Comparison of ENCODE assay signal across 8 mouse cellular contexts in genomic region chr1:92935977-92936376, GRCm38 (mm10). TPM values are rescaled to one million over a fixed set of nuclear protein-coding genes. Genes with fewer than 3 reads are reported as not detected.
A peak's percentile ranks its signal among the peaks of the same experiment; 100 is the strongest.
DNase-seq lines count a peak whose midpoint lies in the region; ATAC-seq lines count a peak whose summit lies in the region.

No protein-coding gene starts in this region.

- no peaks in the 10 kb centered on the region for H3K27me3 ChIP-seq in heart, embryonic 16.5 days (ENCODE audit: control insufficient read depth, insufficient read depth, low read length)
- no peaks in the 10 kb centered on the region for H3K27me3 ChIP-seq in hindbrain, embryonic 16.5 days (replicated peaks; ENCODE audit: control insufficient read depth, insufficient read depth, low read length)
- no peaks in the 10 kb centered on the region for H3K27me3 ChIP-seq in midbrain, embryonic 13.5 days

- H3K4me3 ChIP-seq in heart, embryonic 16.5 days (ENCODE audit: low read length) = peak overlapping the region; percentile 93
- peak overlapping the region; percentile 89 for H3K4me3 ChIP-seq in hindbrain, embryonic 16.5 days (ENCODE audit: low read length)
- peak overlapping the region; percentile 91 for H3K4me3 ChIP-seq in midbrain, embryonic 13.5 days (replicated peaks)

- peaks cover 20% of the 10 kb centered on the region for H3K4me1 ChIP-seq in heart, embryonic 16.5 days (ENCODE audit: control insufficient read depth, insufficient read depth, low read length)
- H3K4me1 ChIP-seq in hindbrain, embryonic 16.5 days (ENCODE audit: control insufficient read depth, insufficient read depth, low read depth, low read length) = peaks cover 23% of the 10 kb centered on the region
- peaks cover 33% of the 10 kb centered on the region for H3K4me1 ChIP-seq in midbrain, embryonic 13.5 days (replicated peaks)

- H3K36me3 ChIP-seq in heart, embryonic 16.5 days (ENCODE audit: control insufficient read depth, insufficient read depth) = peaks cover 19% of the 10 kb centered on the region
- H3K36me3 ChIP-seq in hindbrain, embryonic 16.5 days (ENCODE audit: control insufficient read depth, insufficient read depth, low read length) = peaks cover 24% of the 10 kb centered on the region
- H3K36me3 ChIP-seq in midbrain, embryonic 13.5 days = peaks cover 31% of the 10 kb centered on the region

- peaks cover 7% of the 10 kb centered on the region; the same call in 1 of the 2 replicates for H3K9me3 ChIP-seq in heart, embryonic 16.5 days (replicated peaks; ENCODE audit: control insufficient read depth, low read length)
- no peaks in the 10 kb centered on the region for H3K9me3 ChIP-seq in hindbrain, embryonic 16.5 days (ENCODE audit: control insufficient read depth, low read length)
- no peaks in the 10 kb centered on the region for H3K9me3 ChIP-seq in midbrain, embryonic 13.5 days

- ATAC-seq in heart, embryonic 16.5 days (replicated peaks; ENCODE audit: extremely low read depth, insufficient read depth, low FRiP score) = no peak
- ATAC-seq in hindbrain, embryonic 16.5 days = no peak
- ATAC-seq in midbrain, embryonic 13.5 days = no peak

- no peak for DNase-seq in heart, adult 11 months
- DNase-seq in adipocyte (ENCODE audit: low spot score) = peak; percentile 17
- no peak for DNase-seq in cerebellum, postnatal 4 days (ENCODE audit: low spot score in 2 of 2)
- DNase-seq in frontal cortex, postnatal 36 days (ENCODE audit: low spot score in 2 of 2) = no peak
- DNase-seq in embryo, embryonic 9.5 days (ENCODE audit: extremely low spot score) = no peak

- peak overlapping the region; percentile 30; the same call in 1 of the 2 replicates for H3K9ac ChIP-seq in heart, embryonic 16.5 days (ENCODE audit: low read length)
- peak overlapping the region; percentile 59 for H3K9ac ChIP-seq in hindbrain, embryonic 16.5 days (ENCODE audit: low read depth, low read length)
- peak overlapping the region; percentile 89 for H3K9ac ChIP-seq in midbrain, embryonic 13.5 days (replicated peaks)

- WGBS in heart, embryonic 16.5 days = 33% methylated on average over 2 of the region's 2 CpGs
- 40% methylated on average over 2 of the region's 2 CpGs for WGBS in hindbrain, embryonic 16.5 days
- 55% methylated on average over 2 of the region's 2 CpGs for WGBS in midbrain, embryonic 13.5 days

- peak overlapping the region; percentile 94 for H3K4me2 ChIP-seq in heart, embryonic 16.5 days (ENCODE audit: low read depth, low read length)
- H3K4me2 ChIP-seq in hindbrain, embryonic 16.5 days (ENCODE audit: low read length) = peak overlapping the region; percentile 77
- peak overlapping the region; percentile 89 for H3K4me2 ChIP-seq in midbrain, embryonic 13.5 days (replicated peaks)

- peak overlapping the region; percentile 31 for H3K27ac ChIP-seq in heart, embryonic 16.5 days (ENCODE audit: low read length)
- H3K27ac ChIP-seq in hindbrain, embryonic 16.5 days (ENCODE audit: low read depth, low read length) = no peak overlapping the region
- H3K27ac ChIP-seq in midbrain, embryonic 13.5 days = no peak overlapping the region

RNA-seq across cellular contexts. Expression of gene Capn10, which starts 1.8 kb away (rescaled TPM):
- 26.9 and 27.1 TPM in 2 replicates for polyA plus RNA-seq in heart, embryonic 16.5 days (2015; fragmentation: Nextera tagmentation; extraction: Ambion mirVana)
- 60.6 and 60.7 TPM in 2 replicates for polyA plus RNA-seq in hindbrain, embryonic 16.5 days (2015; fragmentation: Nextera tagmentation; extraction: Ambion mirVana)
- polyA plus RNA-seq in midbrain, embryonic 13.5 days (2015; fragmentation: Nextera tagmentation; extraction: Ambion mirVana) = 62.6 and 63.2 TPM in 2 replicates

RNA-seq across cellular contexts. Expression of gene Gpr35, which starts 14.7 kb away (rescaled TPM):
- polyA plus RNA-seq in heart, embryonic 16.5 days (2015; fragmentation: Nextera tagmentation; extraction: Ambion mirVana) = 0.55 and 0.83 TPM in 2 replicates
- 0.55 and 1.1 TPM in 2 replicates for polyA plus RNA-seq in hindbrain, embryonic 16.5 days (2015; fragmentation: Nextera tagmentation; extraction: Ambion mirVana)
- 0.34 and 0.44 TPM in 2 replicates for polyA plus RNA-seq in midbrain, embryonic 13.5 days (2015; fragmentation: Nextera tagmentation; extraction: Ambion mirVana)

RNA-seq across cellular contexts. Expression of gene Rnpepl1, which starts 25.4 kb away (rescaled TPM):
- polyA plus RNA-seq in heart, embryonic 16.5 days (2015; fragmentation: Nextera tagmentation; extraction: Ambion mirVana) = 29.8 and 45.6 TPM in 2 replicates
- polyA plus RNA-seq in hindbrain, embryonic 16.5 days (2015; fragmentation: Nextera tagmentation; extraction: Ambion mirVana) = 16.8 and 29.0 TPM in 2 replicates
- polyA plus RNA-seq in midbrain, embryonic 13.5 days (2015; fragmentation: Nextera tagmentation; extraction: Ambion mirVana) = 20.1 and 24.8 TPM in 2 replicates

RNA-seq across cellular contexts. Expression of gene Dusp28, which starts 29.2 kb away (rescaled TPM):
- 16.6 and 18.5 TPM in 2 replicates for polyA plus RNA-seq in heart, embryonic 16.5 days (2015; fragmentation: Nextera tagmentation; extraction: Ambion mirVana)
- polyA plus RNA-seq in hindbrain, embryonic 16.5 days (2015; fragmentation: Nextera tagmentation; extraction: Ambion mirVana) = 15.5 and 17.3 TPM in 2 replicates
- 15.7 and 16.3 TPM in 2 replicates for polyA plus RNA-seq in midbrain, embryonic 13.5 days (2015; fragmentation: Nextera tagmentation; extraction: Ambion mirVana)

RNA-seq across cellular contexts. Expression of gene Ankmy1, which starts 33.3 kb away (rescaled TPM):
- polyA plus RNA-seq in heart, embryonic 16.5 days (2015; fragmentation: Nextera tagmentation; extraction: Ambion mirVana) = 0.44 and 0.67 TPM in 2 replicates
- 0.50 and 0.55 TPM in 2 replicates for polyA plus RNA-seq in hindbrain, embryonic 16.5 days (2015; fragmentation: Nextera tagmentation; extraction: Ambion mirVana)
- polyA plus RNA-seq in midbrain, embryonic 13.5 days (2015; fragmentation: Nextera tagmentation; extraction: Ambion mirVana) = 0.72 and 1.0 TPM in 2 replicates

Comparison
In these comparisons a context has a peak if more than half of its experiments do, and no peak if none do; other contexts are left out.
1. H3K9ac ChIP-seq: peak in every context shown above with its lines; median percentile 89 in midbrain, embryonic 13.5 days; 59 in hindbrain, embryonic 16.5 days; 30 in heart, embryonic 16.5 days.